Mouse (Mus musculus) hindbrain, embryonic 14.5 days (tissue): ENCODE data around the gene Agpat4. TPM values are rescaled to one million over a fixed set of nuclear protein-coding genes. Genes with fewer than 3 reads are reported as not detected.

Experiments used
- ATAC-seq: fragments of 200-750 bp; cut with Nextera tagmentation; 2 replicates; pipeline ENCODE4 v1.8.0; 2017; ENCODE audit warnings: moderate number of reproducible peaks, mild to moderate bottlenecking, moderate TSS enrichment, moderate library complexity; ENCODE audit not compliant: low FRiP score
- DNase-seq: peaks from one replicate; pipeline ENCODE4 v3.0.0-alpha.2; 2015; ENCODE audit warnings: low spot score
- H3K27ac ChIP-seq: fragments of 300-500 bp; sonication (generic); 2 replicates; pipeline ENCODE4 v1.5.1; 2014; ENCODE audit warnings: mild to moderate bottlenecking, moderate library complexity
- H3K27me3 ChIP-seq: fragments of 300-500 bp; sonication (generic); 2 replicates; pipeline ENCODE4 v1.6.1; 2014; ENCODE audit warnings: mild to moderate bottlenecking, low read length, mixed read lengths; ENCODE audit not compliant: control insufficient read depth, insufficient read depth
- H3K36me3 ChIP-seq: fragments of 300-500 bp; sonication (generic); replicated peaks from 2 replicates; pipeline ENCODE4 v1.6.1; 2014; ENCODE audit not compliant: control insufficient read depth, insufficient read depth
- H3K4me1 ChIP-seq: fragments of 300-500 bp; sonication (generic); replicated peaks from 2 replicates; pipeline ENCODE4 v1.6.1; 2014; ENCODE audit warnings: antibody characterized with exemption, low read length, mixed read lengths; ENCODE audit not compliant: control insufficient read depth, insufficient read depth
- H3K4me2 ChIP-seq: fragments of 300-500 bp; sonication (generic); replicated peaks from 2 replicates; pipeline ENCODE4 v1.6.1; 2014; ENCODE audit warnings: mild to moderate bottlenecking, moderate library complexity
- H3K4me3 ChIP-seq: fragments of 300-500 bp; sonication (generic); replicated peaks from 2 replicates; pipeline ENCODE4 v1.5.1; 2014; ENCODE audit warnings: mild to moderate bottlenecking, low read length
- H3K9ac ChIP-seq: fragments of 300-500 bp; sonication (generic); 2 replicates; pipeline ENCODE4 v1.6.1; 2014
- H3K9me3 ChIP-seq: fragments of 300-500 bp; sonication (generic); 2 replicates; pipeline ENCODE4 v1.6.1; 2016; ENCODE audit warnings: low read length; ENCODE audit not compliant: control insufficient read depth
- WGBS: fragments of 180-500 bp; shearing (Covaris S2); extraction: QIAGEN DNeasy Blood & Tissue Kit; methylation state at CpG from one replicate; pipeline ENCODE4 v1.1.7; 2014; 5-methylcytosine and 5-hydroxymethylcytosine counted together
- polyA plus RNA-seq: library from polyadenylated mRNA; unstranded; fragments of >200 nt; fragmentation: Nextera tagmentation; extraction: Ambion mirVana; gene quantifications from 2 replicates; pipeline ENCODE4 v1.2.1, GENCODE M21; 2014

The Agpat4 gene
- polyA plus RNA-seq, 1 experiment from 2014 or later, result 38.2 TPM

- Histone ChIP-seq H3K4me2 (no peak overlapping the region), H3K4me1 (no peaks in the 10 kb centered on the region), H3K4me3 (no peak overlapping the region), H3K9me3 (no peaks in the 10 kb centered on the region), H3K27me3 (no peaks in the 10 kb centered on the region), H3K9ac (no peak overlapping the region), H3K27ac (no peak overlapping the region), H3K36me3 (peaks cover 23% of the 10 kb centered on the region)
- 88% methylated on average over 6 of the region's 6 CpGs for WGBS
- DNase-seq, result no peak
- ATAC-seq, result no peak
Measured at GRCm38 (mm10) chr17:12155236-12155635, 36.7 kb downstream of the Agpat4 start.

- ATAC-seq (no peak), DNase-seq (no peak)
- WGBS, result 63% methylated on average over 4 of the region's 4 CpGs
- Histone ChIP-seq H3K27me3 (no peaks in the 10 kb centered on the region), H3K9ac (no peak overlapping the region), H3K27ac (no peak overlapping the region), H3K4me2 (no peak overlapping the region), H3K4me3 (no peak overlapping the region), H3K4me1 (no peaks in the 10 kb centered on the region), H3K9me3 (no peaks in the 10 kb centered on the region), H3K36me3 (peaks cover 23% of the 10 kb centered on the region)
Measured at GRCm38 (mm10) chr17:12155872-12156271, 37.4 kb downstream of the Agpat4 start.

GRCm38 (mm10) chr17:12156661-12157060 lies 38.2 kb downstream of the Agpat4 start:
- DNase-seq (no peak), ATAC-seq (no peak)
- H3K4me2 ChIP-seq, result no peak overlapping the region
- no peaks in the 10 kb centered on the region for H3K9me3 ChIP-seq
- H3K36me3 ChIP-seq, result peaks cover 21% of the 10 kb centered on the region
- no peaks in the 10 kb centered on the region for H3K27me3 ChIP-seq
- no peak overlapping the region for H3K27ac ChIP-seq
- H3K4me3 ChIP-seq, result no peak overlapping the region
- 38% methylated on average over 3 of the region's 3 CpGs for WGBS
- H3K9ac ChIP-seq, result no peak overlapping the region
- H3K4me1 ChIP-seq, result no peaks in the 10 kb centered on the region

- WGBS, result 84% methylated on average over 2 of the region's 2 CpGs
- no peak overlapping the region for H3K4me2 ChIP-seq
- no peak overlapping the region for H3K4me3 ChIP-seq
- DNase-seq (no peak), ATAC-seq (no peak)
- no peak overlapping the region for H3K27ac ChIP-seq
- H3K36me3 ChIP-seq, result peaks cover 18% of the 10 kb centered on the region
- no peaks in the 10 kb centered on the region for H3K9me3 ChIP-seq
- no peak overlapping the region for H3K9ac ChIP-seq
- no peaks in the 10 kb centered on the region for H3K4me1 ChIP-seq
- no peaks in the 10 kb centered on the region for H3K27me3 ChIP-seq
Measured at GRCm38 (mm10) chr17:12157203-12157602, 38.7 kb downstream of the Agpat4 start.

GRCm38 (mm10) chr17:12159187-12160060 lies 40.9 kb downstream of the Agpat4 start:
- no peaks in the 10 kb centered on the region for H3K9me3 ChIP-seq
- 86% methylated on average over 16 of the region's 16 CpGs for WGBS
- H3K9ac ChIP-seq, result no peak overlapping the region
- H3K36me3 ChIP-seq, result 0 out of 2 replicates have a peak, but pooled peaks cover 1% of the 10 kb centered on the region
- peaks cover 13% of the 10 kb centered on the region; the same call in 1 of the 2 replicates for H3K4me1 ChIP-seq
- no peak for ATAC-seq
- no peak for DNase-seq
- no peak overlapping the region for H3K27ac ChIP-seq
- no peaks in the 10 kb centered on the region for H3K27me3 ChIP-seq
- no peak overlapping the region for H3K4me2 ChIP-seq
- H3K4me3 ChIP-seq, result no peak overlapping the region

GRCm38 (mm10) chr17:12160061-12160421 lies 41.5 kb downstream of the Agpat4 start:
- WGBS, result 94% methylated on average over 5 of the region's 5 CpGs
- DNase-seq (no peak), ATAC-seq (no peak)
- Histone ChIP-seq H3K4me1 (peaks cover 13% of the 10 kb centered on the region; the same call in 1 of the 2 replicates), H3K27me3 (no peaks in the 10 kb centered on the region), H3K4me3 (no peak overlapping the region), H3K36me3 (no peaks in the 10 kb centered on the region), H3K9me3 (no peaks in the 10 kb centered on the region), H3K27ac (no peak overlapping the region), H3K4me2 (no peak overlapping the region), H3K9ac (no peak overlapping the region)

- Histone ChIP-seq H3K27me3 (no peaks in the 10 kb centered on the region), H3K4me1 (peaks cover 13% of the 10 kb centered on the region; the same call in 1 of the 2 replicates), H3K9ac (no peak overlapping the region), H3K27ac (no peak overlapping the region), H3K36me3 (no peaks in the 10 kb centered on the region), H3K4me2 (no peak overlapping the region), H3K9me3 (no peaks in the 10 kb centered on the region), H3K4me3 (no peak overlapping the region)
- DNase-seq, result no peak
- 86% methylated on average over 2 of the region's 2 CpGs for WGBS
- no peak for ATAC-seq
Measured at GRCm38 (mm10) chr17:12160540-12160939, 42.0 kb downstream of the Agpat4 start.

GRCm38 (mm10) chr17:12160984-12161764 lies 42.7 kb downstream of the Agpat4 start:
- no peak overlapping the region for H3K27ac ChIP-seq
- H3K9ac ChIP-seq, result no peak overlapping the region
- ATAC-seq (no peak), DNase-seq (no peak)
- H3K4me1 ChIP-seq, result peaks cover 13% of the 10 kb centered on the region; the same call in 1 of the 2 replicates
- H3K27me3 ChIP-seq, result no peaks in the 10 kb centered on the region
- H3K36me3 ChIP-seq, result no peaks in the 10 kb centered on the region
- H3K9me3 ChIP-seq, result no peaks in the 10 kb centered on the region
- WGBS, result 95% methylated on average over 13 of the region's 13 CpGs
- no peak overlapping the region for H3K4me2 ChIP-seq
- H3K4me3 ChIP-seq, result no peak overlapping the region

- Histone ChIP-seq H3K27ac (no peak overlapping the region), H3K27me3 (no peaks in the 10 kb centered on the region), H3K4me2 (no peak overlapping the region), H3K9ac (no peak overlapping the region), H3K4me1 (peaks cover 13% of the 10 kb centered on the region; the same call in 1 of the 2 replicates), H3K9me3 (no peaks in the 10 kb centered on the region), H3K36me3 (no peaks in the 10 kb centered on the region), H3K4me3 (no peak overlapping the region)
- ATAC-seq (no peak), DNase-seq (no peak)
- WGBS, result 93% methylated on average over 7 of the region's 7 CpGs
Measured at GRCm38 (mm10) chr17:12161877-12162276, 43.4 kb downstream of the Agpat4 start.
